Comparison of ENCODE assay signal across 8 mouse cellular contexts in genomic region chr11:114726965-114727825, GRCm38 (mm10). TPM values are rescaled to one million over a fixed set of nuclear protein-coding genes. Genes with fewer than 3 reads are reported as not detected.
DNase-seq lines count a peak whose midpoint lies in the region; ATAC-seq and TF ChIP-seq lines count a peak whose summit lies in the region.

Gene Dnaic2, plus strand, starts transcription at chr11:114727408.

- H3K27me3 ChIP-seq in forebrain, embryonic 16.5 days (replicated peaks; ENCODE audit: control insufficient read depth, insufficient read depth, low read length), result no peaks in the 10 kb centered on the region
- H3K27me3 ChIP-seq in lung, embryonic 14.5 days (ENCODE audit: insufficient read depth, low read length), result no peaks in the 10 kb centered on the region

- H3K36me3 ChIP-seq in forebrain, embryonic 16.5 days (ENCODE audit: control insufficient read depth, insufficient read depth), result no peaks in the 10 kb centered on the region
- no peaks in the 10 kb centered on the region for H3K36me3 ChIP-seq in lung, embryonic 14.5 days (ENCODE audit: insufficient read depth)

- peaks cover 9% of the 10 kb centered on the region for H3K4me1 ChIP-seq in forebrain, embryonic 16.5 days (replicated peaks; ENCODE audit: control insufficient read depth, insufficient read depth, low read length)
- 0 out of 2 replicates have a peak, but pooled peaks cover 5% of the 10 kb centered on the region for H3K4me1 ChIP-seq in lung, embryonic 14.5 days (ENCODE audit: insufficient read depth)

- no peak for TF ChIP-seq CTCF in layer of hippocampus, adult 2 months (conservative IDR thresholded peaks at IDR 0.05)
- no peak for TF ChIP-seq CTCF in lung, embryonic 14.5 days (IDR thresholded peaks at IDR 0.05; ENCODE audit: low read depth)

- 10% methylated on average over 34 of the region's 34 CpGs for WGBS in forebrain, embryonic 16.5 days
- 9% methylated on average over 34 of the region's 34 CpGs for WGBS in lung, embryonic 14.5 days

- no peaks in the 10 kb centered on the region for H3K9me3 ChIP-seq in forebrain, embryonic 16.5 days (ENCODE audit: control insufficient read depth, low read length)
- H3K9me3 ChIP-seq in lung, embryonic 14.5 days (ENCODE audit: low read depth, low read length), result no peaks in the 10 kb centered on the region; the same call in 1 of the 2 replicates

- intact Hi-C loops in heart, postnatal 14 days (cut with DNase I), result loop anchor here (5.0 kb wide), 1 partner anchor 55 kb away; no protein-coding TSS in a partner anchor

- peak; percentile 87 for ATAC-seq in forebrain, embryonic 16.5 days
- ATAC-seq in lung, embryonic 14.5 days (ENCODE audit: insufficient read depth), result peak; percentile 88

- H3K4me3 ChIP-seq in forebrain, embryonic 16.5 days (replicated peaks; ENCODE audit: low read length), result peak within 1 kb of the TSS; percentile 31
- H3K4me3 ChIP-seq in layer of hippocampus, adult 2 months, result peak within 1 kb of the TSS; percentile 54
- peak within 1 kb of the TSS; percentile 10; the same call in 1 of the 2 replicates for H3K4me3 ChIP-seq in lung, embryonic 14.5 days (ENCODE audit: low read depth, low read length)

- no peak within 1 kb of the TSS for H3K27ac ChIP-seq in forebrain, embryonic 16.5 days (ENCODE audit: low read length)
- no peak within 1 kb of the TSS for H3K27ac ChIP-seq in layer of hippocampus, adult 2 months
- H3K27ac ChIP-seq in lung, embryonic 14.5 days (ENCODE audit: low read depth), result no peak within 1 kb of the TSS

- DNase-seq in MN1 (ENCODE audit: low spot score), result peak; percentile 39
- DNase-seq in cerebellum, adult 11 months, result peak; percentile 47
- peak; percentile 70 to 78 for DNase-seq in heart, postnatal 14 days
- peak; percentile 54 to 73 for DNase-seq in layer of hippocampus, adult 2 months (ENCODE audit: low spot score in 2 of 2)
- peak; percentile 91 for DNase-seq in lung, embryonic 14.5 days
- DNase-seq in ovary, postnatal 36 days (ENCODE audit: low spot score), result peak; percentile 71
- no peak for DNase-seq in c-Kit-positive CD71-positive TER-119-positive erythroid progenitor cells, embryonic 14.5 days (ENCODE audit: low spot score)

- H3K4me2 ChIP-seq in forebrain, embryonic 16.5 days (ENCODE audit: low read length), result peak within 1 kb of the TSS; percentile 59
- H3K4me2 ChIP-seq in lung, embryonic 14.5 days, result peak within 1 kb of the TSS; percentile 54

- peak within 1 kb of the TSS; percentile 38 for H3K9ac ChIP-seq in forebrain, embryonic 16.5 days (replicated peaks; ENCODE audit: low read depth, low read length)
- peak within 1 kb of the TSS; percentile 10; the same call in 1 of the 2 replicates for H3K9ac ChIP-seq in lung, embryonic 14.5 days

RNA-seq across cellular contexts. Expression of gene Dnaic2, which starts in this region (rescaled TPM):
- polyA plus RNA-seq in forebrain, embryonic 16.5 days (2015; fragmentation: Nextera tagmentation; extraction: Ambion mirVana), result 1.5 and 2.0 TPM in 2 replicates
- total RNA-seq in heart, postnatal 14 days (2021), result under 1 TPM; 0.27 to 0.60 TPM
- total RNA-seq in layer of hippocampus, adult 2 months (2021), result 1 to 10 TPM; 1.4 to 1.5 TPM
- 0.16 and 0.85 TPM in 2 replicates for polyA plus RNA-seq in lung, embryonic 14.5 days (2014; fragmentation: Nextera tagmentation; extraction: Ambion mirVana)

Comparison
In these comparisons a context has a peak if more than half of its experiments do, and no peak if none do; other contexts are left out.
1. Peak in DNase-seq in heart, postnatal 14 days; RNA of the gene not detected or under 1 TPM.
2. Peak in DNase-seq, ATAC-seq, H3K4me3 ChIP-seq, H3K9ac ChIP-seq and H3K4me2 ChIP-seq in lung, embryonic 14.5 days; RNA of the gene not detected or under 1 TPM.